Mouse (Mus musculus): ENCODE data around the gene Vmn1r79. TPM values are rescaled to one million over a fixed set of nuclear protein-coding genes. Genes with fewer than 3 reads are reported as not detected.
"Not testable (repeated sequence)": the region's sequence is repeated elsewhere in the genome, so short reads cannot be mapped to it uniquely, and the experiment has no call there.

The Vmn1r79 gene
- not detected for total RNA-seq (2021)
- long read RNA-seq, experiment 1 = 0 reads
- long read RNA-seq, experiment 2 = 0 reads

GRCm38 (mm10) chr7:12170979-12171378 lies at the start of gene Vmn1r79:
Vmn1r79 (plus strand) TSS chr7:12171279.
- not testable (repeated sequence) for DNase-seq (ENCODE audit: low spot score in 2 of 2)

GRCm38 (mm10) chr7:12149957-12150356 lies 21.1 kb upstream of the Vmn1r79 start, which contains the start of gene Vmn1r78:
Vmn1r78 (plus strand) TSS chr7:12150257.
- no peak for DNase-seq (ENCODE audit: low spot score in 2 of 2)

- DNase-seq (ENCODE audit: low spot score in 2 of 2) = not testable (repeated sequence)
These were observed 14.6 kb upstream of the Vmn1r79 start for GRCm38 (mm10) chr7:12156463-12156862.

- peak in 1 of 2 experiments; percentile 6 for DNase-seq (ENCODE audit: low spot score in 2 of 2)
These were observed 1.8 kb downstream of the Vmn1r79 start for GRCm38 (mm10) chr7:12172926-12173325.

- DNase-seq (ENCODE audit: low spot score in 2 of 2) = no peak
These were observed 17.9 kb downstream of the Vmn1r79 start, which contains the start of gene Vmn1r80 for GRCm38 (mm10) chr7:12188986-12189385. Vmn1r80 (plus strand) TSS chr7:12189286.

GRCm38 (mm10) chr7:12204141-12204540 lies 33.1 kb downstream of the Vmn1r79 start:
- no peak for DNase-seq (ENCODE audit: low spot score in 2 of 2)

Other genes with a start within 250 kb of the Vmn1r79 start
- not detected for gene Vmn1r76, start 233.1 kb upstream of the Vmn1r79 start, total RNA-seq (2021)
- gene Vmn1r77, start 134.5 kb upstream of the Vmn1r79 start, total RNA-seq (2021) = not detected
- not detected for gene Vmn1r78, start 21.0 kb upstream of the Vmn1r79 start, total RNA-seq (2021)
- gene Vmn1r80, start 18.0 kb downstream of the Vmn1r79 start, total RNA-seq (2021) = not detected
- gene Vmn1r81, start 97.0 kb downstream of the Vmn1r79 start, total RNA-seq (2021) = not detected
- not detected for gene Vmn1r82, start 129.2 kb downstream of the Vmn1r79 start, total RNA-seq (2021)
- gene Vmn1r83, start 158.2 kb downstream of the Vmn1r79 start, total RNA-seq (2021) = not detected
- gene Vmn1r84, start 198.0 kb downstream of the Vmn1r79 start, total RNA-seq (2021) = not detected